Mouse (Mus musculus): ENCODE measurements at regions not wholly inside any gene's neighbourhood (a gene's known extent, or its start where the extent isn't known, plus 50 kb on each side); places are given as distances from the start of the nearest gene placed in this dataset.
"Not testable (repeated sequence)": the region's sequence is repeated elsewhere in the genome, so short reads cannot be mapped to it uniquely, and the experiment has no call there.

DNA sequence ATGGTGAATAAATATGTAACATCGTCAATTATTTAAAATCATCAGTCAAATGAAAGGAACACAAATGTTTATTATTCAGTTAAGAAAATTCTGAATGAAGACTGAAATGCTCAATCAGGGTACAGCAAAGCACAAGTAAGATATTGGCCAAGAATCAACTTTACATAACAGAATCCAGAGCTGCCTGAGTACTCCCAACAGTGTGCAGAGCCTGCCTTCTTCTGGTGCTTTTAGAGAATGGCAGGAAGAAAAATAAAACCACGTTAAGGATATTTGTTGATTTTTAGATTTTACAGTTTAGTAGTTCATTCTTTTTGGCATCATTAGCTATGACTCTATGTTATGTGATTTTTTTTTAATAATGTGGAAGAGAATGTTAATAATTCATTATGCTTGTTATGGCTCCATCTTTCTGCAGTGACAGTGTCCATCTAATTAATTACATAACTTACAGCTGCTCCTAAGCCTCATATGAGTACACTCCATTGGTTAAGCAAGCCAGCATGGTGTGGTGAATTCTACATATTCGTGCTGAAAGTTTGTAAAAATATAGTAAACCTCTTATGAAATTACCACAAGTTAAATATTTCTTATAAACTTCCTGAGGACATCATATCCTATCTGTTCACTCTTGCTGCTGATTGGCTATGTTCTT is 579.0 kb downstream of the Kcna4 start:
- CTCF ChIA-PET: no interaction called here

DNA sequence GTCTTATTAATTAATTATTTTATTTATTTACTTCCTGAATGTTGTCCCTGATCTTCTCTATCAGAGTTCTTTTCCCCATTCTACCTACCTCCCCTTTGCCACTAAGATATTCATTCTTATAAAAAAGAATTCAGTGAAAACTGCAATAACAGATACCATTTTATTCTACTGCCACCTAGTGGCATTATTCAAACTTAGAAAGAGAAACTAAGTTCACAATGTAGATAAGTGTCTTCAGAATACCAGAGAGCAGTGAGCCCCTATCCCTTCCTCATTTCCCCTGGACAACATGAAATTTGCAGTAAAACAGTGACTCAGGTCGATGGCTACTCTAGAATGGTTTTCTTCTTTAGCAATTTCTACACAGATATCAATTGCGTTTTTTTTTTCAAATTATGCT is 589.2 kb downstream of the Kcna4 start:
- CTCF ChIA-PET: no interaction called here

DNA sequence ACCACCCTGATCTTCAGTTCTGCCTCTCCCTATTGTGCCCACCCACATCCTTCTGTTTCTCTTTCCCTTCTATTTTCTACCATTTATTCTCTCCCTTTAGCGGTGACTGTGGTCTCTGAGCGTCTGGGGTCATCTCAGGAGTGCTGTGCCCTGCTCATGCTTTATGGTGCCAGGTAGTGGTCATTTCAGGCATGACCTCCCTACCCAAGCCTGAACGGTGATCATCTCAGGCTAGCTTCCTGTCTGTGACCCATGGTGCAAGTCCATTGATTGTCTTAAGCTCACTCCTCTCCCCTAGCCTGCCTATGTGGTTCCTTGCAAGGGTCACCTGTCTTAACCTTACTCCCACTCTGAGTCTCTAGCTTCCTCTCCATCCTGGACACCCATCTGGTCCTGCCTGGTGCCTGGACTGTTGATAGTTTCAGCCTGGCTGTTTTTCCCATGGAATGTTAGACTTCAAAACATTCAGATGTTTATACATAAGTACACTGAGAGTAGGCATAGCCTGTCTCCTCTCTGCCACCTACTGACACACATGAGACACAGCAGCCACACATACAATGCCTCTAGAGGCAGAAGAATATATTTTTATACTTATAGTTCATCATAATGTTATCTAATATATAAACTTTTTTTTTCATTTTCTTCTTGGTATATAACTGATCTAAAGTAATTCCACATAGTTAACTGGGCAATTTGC is 595.8 kb downstream of the Kcna4 start:
- CTCF ChIA-PET: no interaction called here

DNA sequence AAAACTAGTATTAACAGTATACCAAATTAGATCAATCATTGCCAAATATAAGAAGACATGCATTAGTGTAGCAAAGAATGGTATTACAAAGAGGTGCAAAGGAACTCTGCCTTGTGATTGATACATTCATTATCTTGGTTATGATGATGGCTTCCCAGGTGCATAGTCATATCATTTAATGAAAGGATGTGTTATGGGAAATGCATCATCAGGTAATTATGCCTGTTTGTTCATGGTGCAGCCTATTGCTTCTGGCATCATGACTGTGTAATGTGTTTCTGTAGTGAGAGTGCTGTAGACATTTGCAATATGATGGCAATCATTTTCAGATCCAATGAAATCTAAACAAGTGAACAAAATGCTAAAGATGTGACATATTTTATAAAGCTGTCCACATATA is 597.8 kb downstream of the Kcna4 start:
- CTCF ChIA-PET: no interaction called here

DNA sequence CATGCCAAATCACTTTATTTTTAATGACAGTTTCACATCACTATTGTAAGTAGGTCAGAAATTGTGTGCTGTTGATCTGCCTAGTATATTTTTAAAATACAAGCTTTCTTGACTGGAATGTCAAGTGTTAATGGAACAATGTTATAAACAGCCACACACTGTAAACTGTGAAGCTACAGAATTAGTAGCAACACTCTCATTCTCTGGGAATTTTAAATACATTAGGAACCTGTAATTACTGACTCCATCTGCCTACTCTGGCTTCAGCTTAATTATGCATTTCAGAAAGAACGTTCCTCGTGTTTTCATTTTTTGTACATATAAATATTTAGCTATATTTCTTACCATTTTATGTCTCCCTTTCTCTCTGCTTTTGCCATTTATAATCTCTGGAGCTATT is 634.7 kb downstream of the Kcna4 start:
- CTCF ChIA-PET: no interaction called here

DNA sequence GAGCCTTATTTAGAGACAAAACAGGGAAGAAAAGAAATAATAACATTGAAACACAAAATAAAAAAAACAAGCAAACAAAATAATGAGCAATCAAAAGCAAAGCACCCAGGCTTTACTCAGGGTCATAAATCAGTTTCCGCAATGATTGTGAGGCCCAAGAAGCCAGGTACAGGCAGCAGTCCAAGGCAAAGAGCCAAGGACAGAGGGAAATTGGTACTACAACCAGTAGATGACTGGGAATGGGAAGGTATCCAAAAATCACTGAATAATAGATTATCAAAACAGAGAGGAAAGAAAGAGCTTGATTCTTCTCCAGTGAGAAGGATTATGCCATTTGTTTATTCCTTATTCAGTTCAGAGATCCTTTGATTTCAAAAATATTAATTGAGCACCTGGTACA is 636.2 kb downstream of the Kcna4 start:
- CTCF ChIA-PET: no interaction called here

DNA sequence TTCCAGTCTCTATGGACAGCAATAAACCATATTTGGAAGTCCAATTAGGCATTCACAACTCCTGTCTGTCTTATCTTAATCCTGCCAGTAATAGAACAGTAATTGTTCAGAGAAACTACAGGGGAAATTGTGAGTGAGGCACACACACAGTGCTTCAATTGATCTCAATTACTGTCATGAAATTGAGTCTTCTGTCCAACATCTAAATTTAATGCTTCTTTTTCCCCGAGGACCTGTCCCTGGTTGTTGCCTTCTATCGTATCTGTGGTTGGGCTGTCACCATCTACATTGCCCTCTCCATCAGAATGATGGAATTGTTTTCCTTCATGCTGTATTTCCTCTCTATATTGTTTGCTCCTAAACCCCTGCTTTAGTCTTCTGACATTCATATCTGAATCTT is 644.9 kb downstream of the Kcna4 start:
- CTCF ChIA-PET: no interaction called here

DNA sequence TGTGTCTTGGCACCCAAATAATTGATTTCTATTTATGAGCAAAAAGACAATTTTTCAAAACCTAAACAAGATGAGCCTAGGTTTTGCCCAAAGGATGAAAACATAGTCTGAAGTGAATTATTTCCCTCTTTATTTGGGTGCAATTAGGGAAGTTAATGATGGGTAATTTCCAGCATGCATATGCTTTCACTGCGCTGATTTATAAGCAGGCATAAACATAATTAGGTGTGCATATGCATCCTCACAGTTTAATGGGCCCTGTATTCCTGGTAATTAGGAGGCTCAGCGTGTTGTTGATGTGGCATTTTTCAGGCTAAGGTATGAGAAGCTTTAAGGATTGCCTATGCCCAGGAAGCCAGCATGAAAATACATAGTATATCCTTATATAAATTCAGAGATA is 645.3 kb downstream of the Kcna4 start:
- CTCF ChIA-PET: interaction anchor here (0.7 kb wide), 1 partner anchor 276 kb away, joined by 3 read pairs; no protein-coding TSS in a partner anchor

DNA sequence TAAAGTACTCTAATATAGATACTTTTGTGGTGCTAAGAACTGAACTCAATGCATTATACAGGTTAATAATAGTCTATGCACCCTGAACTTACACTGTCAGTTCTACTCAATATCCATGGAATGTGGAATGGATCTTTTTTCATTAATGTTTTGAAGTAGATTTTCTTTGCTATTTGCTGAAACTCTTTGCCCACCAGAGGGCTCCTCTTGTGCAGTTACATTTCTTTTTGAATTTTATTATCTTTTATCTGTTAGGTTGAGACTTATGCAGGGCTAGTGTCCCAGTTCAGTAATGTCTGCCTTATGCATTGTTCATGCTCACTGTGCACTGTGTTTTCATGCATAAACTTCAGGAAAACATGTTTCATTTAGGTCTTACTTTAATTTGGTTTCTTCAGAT is 650.9 kb downstream of the Kcna4 start:
- CTCF ChIA-PET: no interaction called here

DNA sequence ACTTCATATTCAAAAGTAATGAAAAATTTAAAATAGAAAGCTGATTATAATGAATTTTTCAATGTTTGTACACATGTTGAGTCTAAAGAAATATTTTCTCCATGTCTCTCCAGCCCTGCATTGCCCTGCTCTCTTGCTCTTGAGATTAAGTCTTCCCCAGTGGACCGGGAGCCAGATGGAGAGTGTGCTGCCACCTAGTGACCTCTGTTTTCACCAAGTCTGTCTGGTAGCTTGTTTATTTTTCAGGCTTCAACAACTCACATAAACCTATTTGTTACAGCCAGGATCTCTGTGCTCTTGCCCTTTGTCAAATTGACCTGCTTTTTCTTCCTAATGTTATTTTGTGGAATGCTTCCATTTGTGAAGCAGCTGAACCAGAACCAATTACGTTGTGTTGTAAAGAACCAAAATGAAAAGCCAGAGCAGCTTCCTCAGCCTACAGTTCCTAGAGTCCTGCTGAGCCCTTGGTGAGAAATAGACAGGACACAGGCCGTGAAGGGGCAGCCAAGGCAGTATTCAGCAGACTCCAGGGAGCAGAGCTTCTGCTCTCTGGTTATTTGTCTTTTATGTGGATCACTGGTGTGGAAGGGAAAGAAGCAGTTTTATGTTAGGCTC is 655.5 kb downstream of the Kcna4 start:
- CTCF ChIA-PET: no interaction called here

DNA sequence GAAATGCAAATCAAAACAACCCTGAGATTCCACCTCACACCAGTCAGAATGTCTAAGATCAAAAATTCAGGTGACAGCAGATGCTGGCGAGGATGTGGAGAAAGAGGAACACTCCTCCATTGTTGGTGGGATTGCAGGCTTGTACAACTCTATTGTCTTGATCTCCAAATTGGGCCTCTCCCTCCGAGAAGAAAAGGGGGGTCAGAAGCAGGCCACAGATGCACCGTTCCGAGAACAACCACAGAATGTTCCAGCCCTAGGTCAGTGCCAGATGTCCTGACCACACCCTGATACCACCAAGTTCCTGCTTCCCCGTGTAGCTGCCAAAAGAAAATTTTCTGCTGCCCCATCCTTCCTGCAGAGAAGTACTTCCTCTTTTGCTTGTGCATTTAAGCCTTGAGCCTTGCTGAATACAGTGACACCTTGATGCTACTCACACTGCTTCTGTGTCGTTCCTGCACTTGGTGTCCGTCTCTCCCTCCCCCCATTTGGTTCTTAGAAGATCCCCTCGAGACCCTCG is 665.2 kb downstream of the Kcna4 start:
- CTCF ChIA-PET: not testable (repeated sequence)

DNA sequence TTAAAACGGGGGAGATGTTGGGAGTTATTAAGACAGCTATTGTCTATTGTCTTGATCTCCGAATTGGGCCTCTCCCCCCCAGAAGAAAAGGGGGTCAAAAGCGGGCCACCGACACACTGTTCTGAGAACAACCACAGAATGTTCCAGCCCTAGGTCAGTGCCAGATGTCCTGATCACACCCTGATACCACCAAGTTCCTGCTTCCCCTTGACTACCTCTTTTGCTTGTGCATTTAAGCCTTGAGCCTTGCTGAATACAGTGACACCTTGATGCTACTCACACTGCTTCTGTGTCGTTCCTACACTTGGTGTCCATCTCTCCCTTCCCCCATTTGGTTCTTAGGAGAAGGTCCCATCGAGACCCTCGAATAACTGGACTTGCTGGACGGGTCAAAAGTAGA is 673.5 kb downstream of the Kcna4 start:
- CTCF ChIA-PET: not testable (repeated sequence)

DNA sequence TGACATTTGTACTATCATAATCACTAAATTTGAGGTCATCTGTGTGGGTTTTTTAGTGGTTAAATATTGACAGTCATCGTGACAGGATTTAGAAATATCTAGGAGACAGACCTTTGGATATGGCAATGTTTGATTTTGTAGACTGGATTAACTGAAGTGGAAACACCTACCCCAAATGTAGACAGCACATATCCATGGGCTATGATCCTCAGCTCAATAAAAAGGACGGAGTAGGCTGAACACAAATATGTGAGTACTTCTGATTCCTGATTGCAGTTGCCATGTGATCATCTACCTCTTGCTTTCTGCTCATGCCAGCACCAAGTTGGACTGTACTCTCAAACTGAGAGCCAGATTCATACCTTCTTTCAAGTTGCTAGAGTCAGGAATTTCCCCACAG is 674.4 kb downstream of the Kcna4 start:
- CTCF ChIA-PET: no interaction called here

DNA sequence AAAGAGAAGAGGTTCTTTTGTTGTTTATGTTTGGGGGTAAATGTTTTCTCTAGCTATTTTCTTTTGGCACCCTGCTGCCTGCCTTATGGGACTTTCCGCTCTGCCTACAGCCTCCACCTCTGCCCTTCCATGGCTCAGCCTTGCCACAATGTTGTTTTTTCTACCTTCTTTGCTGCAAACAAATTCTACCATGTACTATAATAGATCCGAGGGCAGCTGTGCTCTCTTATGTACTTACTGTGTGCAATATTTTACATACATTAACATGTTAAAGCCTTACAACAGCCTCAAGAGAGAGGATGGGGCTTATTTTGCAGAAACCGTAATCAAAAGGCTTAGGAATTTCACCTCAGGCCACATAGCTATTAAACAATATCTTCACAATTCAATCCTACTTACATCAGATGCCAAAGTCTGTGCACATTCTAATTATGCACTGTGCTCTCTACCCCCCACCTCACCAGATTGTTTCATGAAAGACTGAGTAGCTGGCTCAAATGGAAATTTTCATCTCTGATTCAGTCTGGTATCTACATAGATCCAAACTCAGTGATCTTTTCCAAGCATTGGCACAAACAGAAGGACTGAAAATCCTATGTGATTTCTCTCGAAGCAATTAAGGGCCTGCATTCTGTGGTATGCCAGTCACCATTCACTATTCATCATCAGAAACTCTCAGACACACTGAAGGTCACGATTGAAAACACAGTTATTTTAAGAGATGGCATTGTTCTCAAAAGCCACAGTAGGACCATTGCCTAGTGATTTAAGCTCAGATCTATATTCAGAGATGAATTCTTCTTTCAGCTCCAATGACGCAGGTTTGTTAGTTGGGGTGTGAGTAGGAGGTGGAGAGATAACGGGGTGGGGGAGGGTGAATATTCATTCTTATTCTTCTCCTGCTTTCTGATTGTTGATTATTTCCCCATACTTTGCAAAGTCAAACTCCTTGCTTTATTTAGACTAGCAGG is 675.2 kb downstream of the Kcna4 start:
- CTCF ChIA-PET: no interaction called here

DNA sequence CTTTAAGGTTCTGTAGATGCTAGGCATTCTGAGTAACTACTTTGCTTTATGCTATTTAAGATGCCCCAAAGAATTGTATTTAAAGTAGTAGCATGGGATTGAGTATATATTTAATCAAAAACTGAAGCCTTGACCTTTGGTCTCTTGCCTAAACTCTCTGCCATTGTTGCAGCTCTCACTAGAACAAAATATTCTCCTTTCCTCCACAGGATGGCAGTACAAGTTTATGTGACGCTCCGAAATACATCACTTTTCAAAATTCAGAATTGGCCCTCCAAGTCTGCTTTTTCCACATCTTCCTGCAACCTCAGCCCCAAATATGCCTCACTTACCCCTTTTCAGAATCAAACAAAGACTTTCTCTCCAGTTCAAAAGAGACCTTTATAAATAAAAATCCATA is 678.1 kb downstream of the Kcna4 start:
- CTCF ChIA-PET: no interaction called here

DNA sequence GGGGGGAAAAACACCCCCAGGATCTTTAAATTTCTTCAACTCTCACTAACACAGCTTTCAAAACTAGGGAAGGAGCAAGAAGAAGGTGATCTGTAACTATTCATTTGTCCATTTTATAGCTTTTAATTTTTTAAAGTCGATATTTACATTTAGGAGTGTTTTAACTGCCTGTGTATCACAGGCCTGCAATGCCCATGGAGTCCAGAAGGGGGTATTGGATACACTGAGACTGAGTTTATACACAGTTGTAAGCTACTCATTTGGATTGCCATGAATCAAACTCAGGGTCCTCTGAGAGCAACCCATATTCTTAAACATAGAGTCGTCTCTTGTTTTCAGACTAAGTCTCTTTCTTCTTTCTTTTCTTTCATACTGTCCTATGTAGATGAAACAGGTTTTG is 679.1 kb downstream of the Kcna4 start:
- CTCF ChIA-PET: no interaction called here

DNA sequence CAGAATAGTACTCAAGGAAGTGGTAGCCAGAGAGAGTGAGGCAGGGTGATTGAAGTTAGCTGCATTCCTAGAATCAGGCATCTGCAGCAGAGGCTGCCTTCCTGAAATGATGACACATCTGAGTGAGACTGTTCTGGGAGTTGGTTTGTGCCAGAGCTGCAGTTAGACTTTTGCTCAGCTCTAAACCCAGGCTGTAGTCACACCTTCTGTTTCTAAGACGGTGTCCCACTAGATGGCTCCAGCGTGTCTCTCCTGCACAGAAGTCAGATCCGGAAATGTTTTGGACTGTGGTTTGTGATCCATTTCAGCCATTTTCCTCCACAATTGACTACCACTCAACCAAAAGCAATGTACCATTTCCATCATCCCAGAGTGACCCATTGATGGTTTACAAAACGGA is 683.1 kb downstream of the Kcna4 start:
- CTCF ChIA-PET: no interaction called here

DNA sequence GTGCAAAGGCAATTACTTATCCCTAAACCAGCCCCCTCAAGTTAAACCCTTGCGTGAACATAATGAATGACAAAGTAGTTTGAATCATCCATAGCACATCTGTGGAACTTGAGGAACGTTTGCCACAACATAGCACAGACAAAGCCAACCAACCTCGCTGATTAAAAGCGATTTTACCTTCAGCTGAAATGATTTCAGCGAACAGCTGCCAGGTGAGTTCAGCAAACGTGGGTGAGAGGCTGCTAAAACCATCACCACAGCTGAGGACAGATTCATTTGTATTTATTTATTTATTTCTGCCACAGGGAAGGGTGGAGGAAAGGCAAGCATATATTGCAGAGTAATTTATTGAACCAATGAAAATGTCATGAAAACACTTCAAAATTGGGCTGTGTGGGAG is 704.4 kb downstream of the Kcna4 start:
- CTCF ChIA-PET: no interaction called here

DNA sequence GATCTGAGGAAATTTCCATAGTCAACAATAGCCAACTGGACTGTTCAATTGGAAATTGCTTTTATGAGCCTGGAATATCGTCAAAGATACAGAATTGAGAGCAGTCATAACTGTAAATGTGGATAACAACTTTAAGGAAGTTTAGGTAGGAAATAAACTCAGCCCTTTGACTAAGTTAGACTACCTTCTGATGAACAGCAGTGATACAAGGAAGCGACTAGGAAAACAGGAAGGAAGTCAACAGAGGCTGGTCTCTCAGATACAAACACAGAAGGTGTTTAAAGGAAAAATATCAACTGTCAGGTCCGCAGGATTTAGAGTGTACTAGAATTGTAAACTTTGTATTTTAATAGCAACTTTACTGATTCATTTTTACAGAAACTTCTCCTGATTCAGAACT is 721.1 kb downstream of the Kcna4 start:
- CTCF ChIA-PET: no interaction called here

DNA sequence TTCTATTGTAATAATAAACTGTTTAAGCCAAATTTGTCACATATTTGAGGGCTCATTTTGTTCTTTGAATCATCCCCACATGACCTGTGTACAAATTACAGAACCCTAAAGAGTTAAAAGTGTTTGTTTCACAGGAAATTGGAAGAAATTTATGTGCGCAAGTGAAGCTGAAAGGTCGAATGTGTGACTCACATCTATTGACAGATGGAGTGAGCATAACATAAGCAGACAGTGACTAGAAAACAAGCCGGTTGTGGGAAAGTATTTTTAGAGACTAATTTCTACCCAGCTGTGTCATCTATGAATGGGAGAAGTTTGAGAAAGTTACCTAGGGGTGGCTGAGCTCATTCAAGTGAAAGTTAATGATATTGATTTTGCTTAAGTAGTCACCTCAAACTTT is 732.8 kb downstream of the Kcna4 start:
- CTCF ChIA-PET: no interaction called here

DNA sequence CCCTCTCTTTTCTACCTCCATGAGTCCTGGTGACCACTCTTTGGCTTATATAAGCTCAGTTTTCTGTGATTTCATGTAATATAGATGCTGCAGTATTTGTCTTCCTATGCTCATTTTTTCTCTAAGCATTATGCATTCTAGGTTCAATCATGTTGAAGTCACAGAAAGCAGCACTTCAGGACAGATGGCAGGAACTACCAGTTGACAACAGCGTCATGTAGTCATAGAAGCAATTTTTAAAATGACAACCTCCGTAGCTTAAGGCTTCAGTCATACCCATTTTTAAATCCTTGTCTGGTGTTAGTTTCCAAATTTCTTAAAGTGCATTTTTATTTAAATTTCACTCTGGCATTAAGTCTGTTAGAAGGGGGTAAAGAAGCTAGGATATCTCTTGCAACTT is 740.2 kb downstream of the Kcna4 start:
- CTCF ChIA-PET: no interaction called here

DNA sequence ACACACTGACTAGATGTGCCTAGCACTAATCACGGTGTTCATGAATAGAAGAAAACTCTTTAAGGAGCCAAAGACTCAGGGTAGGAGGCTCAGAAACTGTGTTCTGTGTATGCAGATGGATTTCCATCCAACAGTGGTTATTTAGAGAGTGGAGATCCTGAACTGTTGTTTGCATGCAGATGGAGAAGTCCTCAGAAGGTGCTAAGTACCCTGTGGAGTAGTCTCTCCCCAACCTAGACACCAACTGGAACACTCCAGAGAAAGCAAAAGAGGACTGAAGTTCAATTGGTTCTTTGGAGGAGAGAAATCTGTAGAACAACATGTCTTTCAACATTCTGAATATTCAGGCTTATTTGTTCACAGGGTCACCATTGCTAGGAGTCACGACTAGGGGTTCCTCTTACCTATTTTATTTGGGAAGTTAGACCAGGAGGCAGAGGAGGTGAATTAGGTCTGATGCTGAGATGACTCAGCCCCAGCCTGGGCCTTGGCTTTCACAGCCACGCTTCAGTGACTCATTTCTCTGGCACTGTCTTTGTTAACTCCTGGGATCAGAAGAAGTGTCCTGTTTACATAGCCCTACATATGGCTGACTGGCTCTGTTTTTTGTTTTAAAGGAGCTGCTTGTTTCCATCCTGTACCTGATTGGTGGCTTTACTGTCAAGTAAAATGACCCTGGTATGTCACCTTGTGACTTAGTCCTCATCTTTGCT is 742.0 kb downstream of the Kcna4 start:
- CTCF ChIA-PET: no interaction called here
